Mouse (Mus musculus) skeletal muscle tissue, adult 2 months (tissue): ENCODE data around the gene Prrt1.

Experiments used
- DNase-seq: peaks from one replicate; pipeline ENCODE4 v3.0.0-alpha.2; 2012; ENCODE audit warnings: low read depth, low spot score

The Prrt1 gene

GRCm38 (mm10) chr17:34627943-34628643, 1.2 kb upstream of the Prrt1 start, which contains the start of gene Ppt2:
Gene Ppt2, minus strand, starts transcription at chr17:34628510.
- DNase-seq = no peak

- no peak for DNase-seq
Observed at GRCm38 (mm10) chr17:34628644-34628967, 727 bp upstream of the Prrt1 start.

GRCm38 (mm10) chr17:34629796-34630603, 667 bp downstream of the Prrt1 start:
- no peak for DNase-seq

GRCm38 (mm10) chr17:34630761-34631301, 1.5 kb downstream of the Prrt1 start:
- no peak for DNase-seq

GRCm38 (mm10) chr17:34631647-34632046, 2.3 kb downstream of the Prrt1 start:
- no peak for DNase-seq

- DNase-seq = peak; percentile 71
Observed at GRCm38 (mm10) chr17:34632261-34632691, 2.9 kb downstream of the Prrt1 start.

- no peak for DNase-seq
Observed at GRCm38 (mm10) chr17:34635671-34636070, 6.3 kb downstream of the Prrt1 start.

- DNase-seq = no peak
Observed at GRCm38 (mm10) chr17:34637459-34637858, 8.1 kb downstream of the Prrt1 start.

- DNase-seq = no peak
Observed at GRCm38 (mm10) chr17:34639461-34640255, 10.3 kb downstream of the Prrt1 start.

GRCm38 (mm10) chr17:34640778-34641601, 11.7 kb downstream of the Prrt1 start:
- DNase-seq = no peak

- DNase-seq = no peak
Observed at GRCm38 (mm10) chr17:34641945-34642344, 12.6 kb downstream of the Prrt1 start.

- no peak for DNase-seq
Observed at GRCm38 (mm10) chr17:34643379-34643778, 14.0 kb downstream of the Prrt1 start.

- DNase-seq = no peak
Observed at GRCm38 (mm10) chr17:34643944-34644343, 14.6 kb downstream of the Prrt1 start.

GRCm38 (mm10) chr17:34644608-34645007, 15.3 kb downstream of the Prrt1 start, which contains the start of gene Fkbpl:
Gene Fkbpl, plus strand, starts transcription at chr17:34644764.
- DNase-seq = peak; percentile 96

- DNase-seq = no peak
Observed at GRCm38 (mm10) chr17:34645256-34645829, 16.0 kb downstream of the Prrt1 start.

GRCm38 (mm10) chr17:34645831-34646511, 16.6 kb downstream of the Prrt1 start:
- no peak for DNase-seq

- peak; percentile 97 for DNase-seq
Observed at GRCm38 (mm10) chr17:34646906-34647787, 17.8 kb downstream of the Prrt1 start, which contains the start of gene Atf6b. Gene Atf6b, plus strand, starts transcription at chr17:34647146.

GRCm38 (mm10) chr17:34648141-34648890, 19.0 kb downstream of the Prrt1 start:
- no peak for DNase-seq
